Mouse (Mus musculus): Measurements from ENCODE around the gene Gm20388. TPM values are rescaled to one million over a fixed set of nuclear protein-coding genes. Genes with fewer than 3 reads are reported as not detected.

The Gm20388 gene
- polyA plus RNA-seq, 1 experiment from 2014 or later, result 5.5 TPM

GRCm38 (mm10) chr8:120428492-120428891, 517.9 kb downstream of the Gm20388 start:
- no peak for ATAC-seq (ENCODE audit: borderline replicate concordance, extremely low read depth, low FRiP score, low TSS enrichment)
- Histone ChIP-seq H3K9me3 (no peaks in the 10 kb centered on the region), H3K9ac (no peak overlapping the region), H3K4me3 (no peak overlapping the region), H3K4me1 (peaks cover 46% of the 10 kb centered on the region), H3K36me3 (no peaks in the 10 kb centered on the region), H3K4me2 (no peak overlapping the region), H3K27ac (no peak overlapping the region), H3K27me3 (no peaks in the 10 kb centered on the region)
- WGBS, result 74% methylated on average over 5 of the region's 5 CpGs

GRCm38 (mm10) chr8:120429116-120429515, 518.5 kb downstream of the Gm20388 start:
- Histone ChIP-seq H3K27me3 (no peaks in the 10 kb centered on the region), H3K9ac (no peak overlapping the region), H3K4me1 (peaks cover 39% of the 10 kb centered on the region), H3K36me3 (no peaks in the 10 kb centered on the region), H3K4me3 (no peak overlapping the region), H3K9me3 (no peaks in the 10 kb centered on the region), H3K27ac (no peak overlapping the region), H3K4me2 (no peak overlapping the region)
- WGBS, result 92% methylated on average over 1 of the region's 1 CpGs
- ATAC-seq (ENCODE audit: borderline replicate concordance, extremely low read depth, low FRiP score, low TSS enrichment), result no peak

- WGBS, result 80% methylated on average over 12 of the region's 12 CpGs
- Histone ChIP-seq H3K4me2 (no peak overlapping the region), H3K9ac (no peak overlapping the region), H3K27me3 (no peaks in the 10 kb centered on the region), H3K4me3 (no peak overlapping the region), H3K9me3 (no peaks in the 10 kb centered on the region), H3K36me3 (no peaks in the 10 kb centered on the region), H3K27ac (no peak overlapping the region), H3K4me1 (peaks cover 22% of the 10 kb centered on the region)
- ATAC-seq (ENCODE audit: borderline replicate concordance, extremely low read depth, low FRiP score, low TSS enrichment), result no peak
Observed at GRCm38 (mm10) chr8:120431042-120431441, 520.4 kb downstream of the Gm20388 start.

- Histone ChIP-seq H3K4me2 (no peak overlapping the region), H3K27ac (no peak overlapping the region), H3K9ac (no peak overlapping the region), H3K4me1 (peaks cover 21% of the 10 kb centered on the region), H3K27me3 (no peaks in the 10 kb centered on the region), H3K36me3 (no peaks in the 10 kb centered on the region), H3K9me3 (no peaks in the 10 kb centered on the region), H3K4me3 (no peak overlapping the region)
- 68% methylated on average over 7 of the region's 7 CpGs for WGBS
- no peak for ATAC-seq (ENCODE audit: borderline replicate concordance, extremely low read depth, low FRiP score, low TSS enrichment)
Observed at GRCm38 (mm10) chr8:120432438-120432837, 521.8 kb downstream of the Gm20388 start.

- Histone ChIP-seq H3K4me3 (no peak overlapping the region), H3K27me3 (no peaks in the 10 kb centered on the region), H3K4me2 (no peak overlapping the region), H3K4me1 (peaks cover 21% of the 10 kb centered on the region), H3K9ac (no peak overlapping the region), H3K9me3 (no peaks in the 10 kb centered on the region), H3K27ac (no peak overlapping the region), H3K36me3 (no peaks in the 10 kb centered on the region)
- no peak for ATAC-seq (ENCODE audit: borderline replicate concordance, extremely low read depth, low FRiP score, low TSS enrichment)
- 79% methylated on average over 7 of the region's 7 CpGs for WGBS
Observed at GRCm38 (mm10) chr8:120433143-120433542, 522.5 kb downstream of the Gm20388 start.

- H3K27ac ChIP-seq, result no peak overlapping the region
- no peak for ATAC-seq (ENCODE audit: borderline replicate concordance, extremely low read depth, low FRiP score, low TSS enrichment)
- peaks cover 26% of the 10 kb centered on the region for H3K4me1 ChIP-seq
- H3K27me3 ChIP-seq, result no peaks in the 10 kb centered on the region
- H3K9me3 ChIP-seq, result no peaks in the 10 kb centered on the region
- no peaks in the 10 kb centered on the region for H3K36me3 ChIP-seq
- no peak overlapping the region for H3K4me2 ChIP-seq
- 100% methylated on average over 1 of the region's 1 CpGs for WGBS
- H3K4me3 ChIP-seq, result no peak overlapping the region
- H3K9ac ChIP-seq, result no peak overlapping the region
Observed at GRCm38 (mm10) chr8:120433734-120434133, 523.1 kb downstream of the Gm20388 start.

GRCm38 (mm10) chr8:120435781-120436180, 525.1 kb downstream of the Gm20388 start:
- no peak for ATAC-seq (ENCODE audit: borderline replicate concordance, extremely low read depth, low FRiP score, low TSS enrichment)
- no peaks in the 10 kb centered on the region for H3K27me3 ChIP-seq
- 90% methylated on average over 15 of the region's 15 CpGs for WGBS

GRCm38 (mm10) chr8:120436491-120437030, 525.9 kb downstream of the Gm20388 start:
- 60% methylated on average over 5 of the region's 5 CpGs for WGBS
- Histone ChIP-seq H3K27ac (no peak overlapping the region), H3K27me3 (no peaks in the 10 kb centered on the region), H3K9ac (no peak overlapping the region), H3K9me3 (no peaks in the 10 kb centered on the region), H3K4me1 (peaks cover 45% of the 10 kb centered on the region), H3K4me2 (no peak overlapping the region), H3K4me3 (no peak overlapping the region), H3K36me3 (no peaks in the 10 kb centered on the region)
- ATAC-seq (ENCODE audit: borderline replicate concordance, extremely low read depth, low FRiP score, low TSS enrichment), result no peak

More at GRCm38 (mm10) chr8:120435781-120436180, 525.1 kb downstream of the Gm20388 start:
- Histone ChIP-seq H3K36me3 (no peaks in the 10 kb centered on the region), H3K4me1 (peaks cover 38% of the 10 kb centered on the region), H3K4me2 (no peak overlapping the region), H3K9me3 (no peaks in the 10 kb centered on the region), H3K4me3 (no peak overlapping the region), H3K9ac (no peak overlapping the region), H3K27ac (no peak overlapping the region)

GRCm38 (mm10) chr8:120437207-120437606, 526.6 kb downstream of the Gm20388 start:
- no peak overlapping the region for H3K4me3 ChIP-seq
- no peak for ATAC-seq (ENCODE audit: borderline replicate concordance, extremely low read depth, low FRiP score, low TSS enrichment)
- H3K27ac ChIP-seq, result no peak overlapping the region
- H3K9me3 ChIP-seq, result no peaks in the 10 kb centered on the region
- H3K36me3 ChIP-seq, result no peaks in the 10 kb centered on the region
- H3K4me1 ChIP-seq, result peaks cover 52% of the 10 kb centered on the region
- H3K27me3 ChIP-seq, result no peaks in the 10 kb centered on the region
- no peak overlapping the region for H3K4me2 ChIP-seq
- H3K9ac ChIP-seq, result no peak overlapping the region
- WGBS, result 78% methylated on average over 1 of the region's 1 CpGs

- Histone ChIP-seq H3K4me2 (no peak overlapping the region), H3K36me3 (no peaks in the 10 kb centered on the region), H3K9ac (no peak overlapping the region), H3K4me1 (peaks cover 58% of the 10 kb centered on the region), H3K27me3 (no peaks in the 10 kb centered on the region), H3K4me3 (no peak overlapping the region), H3K27ac (no peak overlapping the region), H3K9me3 (no peaks in the 10 kb centered on the region)
- WGBS, result 75% methylated on average over 21 of the region's 21 CpGs
- ATAC-seq (ENCODE audit: borderline replicate concordance, extremely low read depth, low FRiP score, low TSS enrichment), result no peak
Observed at GRCm38 (mm10) chr8:120437666-120438395, 527.2 kb downstream of the Gm20388 start.

GRCm38 (mm10) chr8:120439309-120439708, 528.7 kb downstream of the Gm20388 start:
- Histone ChIP-seq H3K4me2 (no peak overlapping the region), H3K9ac (no peak overlapping the region), H3K36me3 (no peaks in the 10 kb centered on the region), H3K9me3 (no peaks in the 10 kb centered on the region), H3K4me1 (peaks cover 62% of the 10 kb centered on the region), H3K27me3 (no peaks in the 10 kb centered on the region), H3K4me3 (no peak overlapping the region), H3K27ac (no peak overlapping the region)
- 32% methylated on average over 19 of the region's 19 CpGs for WGBS
- no peak for ATAC-seq (ENCODE audit: borderline replicate concordance, extremely low read depth, low FRiP score, low TSS enrichment)

- WGBS, result 81% methylated on average over 12 of the region's 12 CpGs
- Histone ChIP-seq H3K9ac (no peak overlapping the region), H3K4me1 (peaks cover 67% of the 10 kb centered on the region), H3K4me2 (no peak overlapping the region), H3K27me3 (no peaks in the 10 kb centered on the region), H3K4me3 (no peak overlapping the region), H3K9me3 (no peaks in the 10 kb centered on the region), H3K27ac (no peak overlapping the region), H3K36me3 (no peaks in the 10 kb centered on the region)
- ATAC-seq (ENCODE audit: borderline replicate concordance, extremely low read depth, low FRiP score, low TSS enrichment), result no peak
Observed at GRCm38 (mm10) chr8:120440739-120441138, 530.1 kb downstream of the Gm20388 start.

All from lung, embryonic 15.5 days (tissue).